Mouse (Mus musculus) neutrophil, adult 83 days (primary cell): Measurements from ENCODE around the gene Aktip. TPM values are rescaled to one million over a fixed set of nuclear protein-coding genes. Genes with fewer than 3 reads are reported as not detected.

ENCODE experiments used
- total RNA-seq, 2 experiments: library from RNA; stranded (reverse); gene quantifications; one replicate each; pipeline ENCODE4 v1.2.4; 2023

Gene Aktip
- total RNA-seq = 10 to 100 TPM; 15.0 to 19.4 TPM

GRCm38 (mm10) chr8:91199876-91200275 lies at the start of gene Aktip:
Aktip (minus strand) TSS chr8:91199976.

GRCm38 (mm10) chr8:91069834-91070233 lies 129.9 kb downstream of the Aktip start, which contains the start of gene Rbl2:
Rbl2 (plus strand) TSS chr8:91070057.

Other genes with a start within 250 kb of the Aktip start
- gene Rbl2, start 129.9 kb downstream of the Aktip start, total RNA-seq = 10 to 100 TPM; 35.3 to 39.6 TPM
- gene Rpgrip1l, start 113.3 kb upstream of the Aktip start, total RNA-seq = 1 to 10 TPM; 2.7 to 6.5 TPM
- 10 to 100 TPM; 24.7 to 26.0 TPM for gene Fto, start 113.5 kb upstream of the Aktip start, total RNA-seq